Mouse (Mus musculus): Measurements from ENCODE around the gene Ccdc84. TPM values are rescaled to one million over a fixed set of nuclear protein-coding genes. Genes with fewer than 3 reads are reported as not detected.
"Not testable (repeated sequence)": the region's sequence is repeated elsewhere in the genome, so short reads cannot be mapped to it uniquely, and the experiment has no call there.

The Ccdc84 gene
- polyA plus RNA-seq, 2 experiments from 2014 or later: 24.7 to 27.2 TPM

GRCm38 (mm10) chr9:44407752-44408097, 10.6 kb downstream of the Ccdc84 start:
- ATAC-seq: no peak

DNA sequence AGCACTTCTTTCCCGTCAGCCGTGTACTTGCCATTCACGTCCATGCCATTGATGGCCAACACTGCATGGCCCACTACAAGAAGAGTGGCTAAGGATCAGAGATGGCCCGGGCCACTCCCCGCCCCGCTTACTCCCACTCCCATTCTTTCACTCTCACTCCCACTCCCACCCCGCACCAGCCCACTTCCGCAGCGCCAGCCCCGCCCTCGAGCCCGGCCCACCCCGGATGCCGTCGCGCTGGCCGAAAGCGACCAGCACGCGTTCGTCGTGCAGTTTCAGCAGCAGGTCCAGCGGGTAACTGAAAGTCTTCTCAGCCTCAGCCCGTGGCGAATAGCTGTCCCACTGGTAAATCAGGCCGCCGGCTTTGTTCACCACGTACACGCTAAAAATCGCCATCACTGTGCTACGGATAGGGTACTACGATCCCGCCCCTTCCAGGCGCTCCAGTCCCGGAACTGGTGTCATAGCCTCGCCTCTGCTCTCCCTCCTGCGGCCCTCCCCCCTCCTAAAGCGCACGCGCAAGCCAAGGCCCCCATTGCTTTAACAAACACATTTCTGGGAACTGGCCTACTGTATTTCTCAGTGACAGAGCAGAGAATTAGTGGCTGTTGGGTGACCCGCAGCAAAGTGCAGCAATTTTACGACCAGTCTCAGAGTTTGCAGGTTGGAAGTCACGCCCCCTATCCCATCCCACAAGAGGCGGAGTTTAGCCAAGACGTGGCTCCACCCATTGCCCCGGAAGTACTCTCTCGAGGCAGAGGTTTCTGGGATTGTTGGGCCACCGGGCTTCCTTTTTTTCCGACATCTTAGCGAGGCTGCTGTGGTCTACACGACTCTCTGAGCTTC, 11.2 kb downstream of the Ccdc84 start, which contains the start of the genes Rps25 and Trappc4:
TSS of gene Rps25 (plus strand) at position 234 of the 846 bp plus-strand sequence.
TSS of gene Trappc4 (minus strand) at position 695 of the 846 bp plus-strand sequence.
- ATAC-seq: peak; percentile 96

DNA sequence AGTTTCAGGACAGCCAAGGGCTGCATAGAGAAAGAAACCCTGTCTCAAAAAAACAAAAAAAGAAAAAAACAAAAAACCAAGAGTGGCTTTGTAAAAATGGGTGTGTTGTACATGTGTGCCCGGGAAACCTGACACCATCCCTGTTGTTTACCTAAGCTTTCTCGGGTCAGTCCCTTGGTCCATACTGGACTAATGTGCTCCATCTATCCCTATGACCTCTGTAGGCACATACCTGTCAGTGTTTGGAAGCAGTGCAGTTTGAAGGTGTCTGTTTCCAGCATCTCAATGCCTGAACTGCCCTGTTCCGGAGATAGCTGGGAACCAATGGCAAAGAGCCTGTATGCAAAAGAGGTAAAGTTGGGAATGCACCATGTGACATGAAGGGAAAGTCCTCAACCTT, 13.4 kb downstream of the Ccdc84 start:
- no peak for ATAC-seq

GRCm38 (mm10) chr9:44401081-44401480, 17.3 kb downstream of the Ccdc84 start:
- no peak for ATAC-seq

DNA sequence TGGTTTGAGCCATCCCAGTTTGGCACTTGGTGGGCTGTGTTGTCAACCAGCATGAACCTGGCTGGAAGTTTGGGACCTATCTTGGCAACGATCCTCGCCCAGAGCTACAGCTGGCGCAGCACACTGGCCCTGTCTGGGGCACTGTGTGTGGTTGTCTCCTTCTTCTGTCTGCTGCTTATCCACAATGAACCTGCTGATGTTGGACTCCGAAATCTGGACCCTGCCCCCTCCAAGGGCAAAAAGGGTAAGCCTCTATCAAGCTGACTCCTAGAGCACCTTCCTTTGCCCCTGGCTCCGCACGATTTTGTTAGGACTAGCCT, 18.6 kb downstream of the Ccdc84 start:
- ATAC-seq: no peak

DNA sequence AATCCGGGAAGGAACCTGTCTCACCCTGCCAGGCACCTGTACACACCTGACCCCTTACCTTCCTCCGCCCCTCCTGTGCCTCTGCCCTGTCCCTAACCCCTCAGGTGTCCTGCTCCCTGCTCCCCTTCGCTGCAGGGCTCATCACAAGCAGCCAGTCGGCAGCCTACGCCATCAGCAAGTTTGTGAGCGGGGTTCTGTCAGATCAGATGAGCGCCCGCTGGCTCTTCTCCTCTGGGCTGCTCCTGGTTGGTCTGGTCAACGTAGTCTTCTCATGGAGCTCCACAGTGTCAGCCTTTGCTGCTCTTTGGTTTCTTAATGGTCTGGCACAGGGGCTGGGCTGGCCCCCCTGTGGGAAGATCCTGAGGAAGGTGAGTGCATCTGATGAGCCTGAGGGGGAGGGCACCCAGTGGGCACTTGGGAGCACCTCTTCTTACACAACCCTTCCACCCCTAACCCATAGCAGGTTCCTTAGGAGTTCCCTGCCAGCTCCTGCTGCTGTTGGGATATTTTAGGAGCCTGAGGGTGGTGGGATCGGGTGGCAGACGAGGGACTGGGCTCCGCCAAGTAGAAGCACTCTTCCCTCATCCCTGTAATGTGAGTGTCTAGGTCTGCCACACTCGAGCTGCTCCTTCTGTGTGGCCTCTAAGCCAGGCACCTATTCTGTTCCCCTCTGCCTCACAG, 19.1 kb downstream of the Ccdc84 start:
- ATAC-seq: no peak

- ATAC-seq: no peak
Measured at GRCm38 (mm10) chr9:44398551-44398950, 19.8 kb downstream of the Ccdc84 start.

- no peak for ATAC-seq
Measured at GRCm38 (mm10) chr9:44398087-44398486, 20.3 kb downstream of the Ccdc84 start.

DNA sequence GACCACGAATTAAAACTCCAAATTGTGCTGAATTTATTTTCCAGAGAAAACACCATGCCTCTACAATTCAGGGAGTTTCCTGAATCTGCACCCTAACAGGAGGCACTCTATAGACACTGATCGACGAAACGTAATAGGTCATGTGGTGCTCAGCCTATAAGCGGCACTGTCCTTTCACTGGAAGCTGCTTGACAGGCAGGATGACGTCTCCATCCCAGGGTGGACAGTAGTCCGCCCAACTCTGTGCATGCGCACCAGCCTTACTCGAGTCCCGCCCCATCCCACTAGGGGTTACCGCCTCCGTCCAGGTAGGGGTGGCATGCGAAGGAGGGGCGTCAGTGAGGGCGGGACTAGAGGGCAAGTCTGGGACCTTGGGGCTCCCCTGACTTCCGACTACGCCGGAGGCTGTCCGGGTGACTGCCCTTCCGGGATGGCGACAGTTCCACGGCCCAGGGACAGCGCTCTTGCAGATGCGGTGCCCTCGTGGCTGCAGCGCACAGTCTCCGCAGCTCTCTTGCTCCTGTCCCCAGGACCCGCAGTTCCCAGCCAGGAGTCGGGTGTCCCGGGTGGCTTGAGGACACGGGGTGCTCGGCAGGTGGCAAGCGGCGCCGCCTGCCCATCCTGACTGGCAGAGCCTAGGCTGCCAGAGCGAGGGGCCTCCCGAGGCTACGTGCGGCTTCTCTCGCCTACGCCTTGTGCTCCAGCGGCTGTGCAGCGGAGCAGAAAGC, 21.5 kb downstream of the Ccdc84 start, which contains the start of gene Slc37a4:
TSS of gene Slc37a4 (plus strand) at position 169 of the 728 bp plus-strand sequence.
- peak; percentile 96 for ATAC-seq

- ATAC-seq: peak; percentile 61
Measured at GRCm38 (mm10) chr9:44391466-44391865, 26.9 kb downstream of the Ccdc84 start.

DNA sequence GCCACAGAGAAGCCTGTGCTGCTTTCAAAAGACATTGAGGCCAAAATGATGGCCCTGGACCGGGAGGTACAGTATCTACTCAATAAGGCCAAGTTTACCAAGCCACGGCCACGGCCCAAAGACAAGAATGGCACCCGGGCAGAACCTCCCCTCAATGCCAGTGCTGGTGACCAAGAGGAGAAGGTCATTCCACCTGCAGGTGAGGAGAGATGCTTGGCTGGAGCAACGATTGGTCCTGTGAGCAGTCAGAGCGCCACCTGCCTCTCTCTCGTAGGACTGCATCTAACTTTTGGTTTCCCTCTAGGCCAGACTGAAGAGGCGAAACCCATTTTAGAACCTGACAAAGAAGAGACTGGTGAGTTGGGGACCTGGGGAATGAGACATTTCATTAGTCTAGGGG, 29.1 kb downstream of the Ccdc84 start:
- peak; percentile 51 for ATAC-seq

DNA sequence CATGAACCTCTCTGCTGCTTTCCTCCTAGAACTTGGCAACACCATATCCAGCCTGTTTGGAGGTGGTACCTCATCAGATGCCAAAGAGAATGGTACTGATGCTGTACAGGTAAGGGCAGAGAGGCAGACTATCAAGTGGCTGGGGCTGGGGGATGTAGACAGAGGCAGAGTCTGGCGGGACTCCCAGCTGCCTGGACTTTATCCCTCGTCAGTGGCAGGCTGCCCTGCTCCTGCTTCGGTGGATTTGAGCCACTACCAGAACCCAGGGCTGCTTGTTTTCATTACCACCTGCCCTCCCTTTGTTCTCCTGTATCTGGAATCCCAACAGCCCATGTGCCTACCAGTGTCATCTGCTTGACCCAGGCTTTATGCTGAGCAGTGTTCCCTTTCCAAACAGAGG, 31.1 kb downstream of the Ccdc84 start:
- no peak for ATAC-seq

- ATAC-seq: no peak
Measured at GRCm38 (mm10) chr9:44384596-44384995, 33.8 kb downstream of the Ccdc84 start.

DNA sequence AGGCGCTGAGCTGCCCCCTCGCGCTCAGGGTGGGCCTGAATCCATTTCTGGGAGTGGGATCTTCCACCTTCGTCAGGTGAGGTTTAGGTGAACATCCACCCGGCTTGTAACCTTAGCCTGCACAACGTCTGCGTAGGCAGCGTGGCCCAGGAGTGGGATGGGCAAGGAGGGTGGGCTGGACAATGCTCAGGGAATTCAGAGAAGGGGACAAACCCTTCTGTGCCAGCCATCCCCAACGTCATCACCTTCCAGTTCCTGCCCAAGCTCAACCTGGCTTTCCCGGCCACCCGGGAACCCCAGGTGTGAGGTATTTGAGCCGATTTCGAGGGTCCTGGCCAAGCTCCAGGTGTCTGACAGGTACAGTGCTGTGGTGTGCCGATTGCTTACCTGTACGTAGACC, 38.5 kb downstream of the Ccdc84 start:
- ATAC-seq: peak; percentile 4

- ATAC-seq: peak; percentile 94
Measured at GRCm38 (mm10) chr9:44379054-44379834, 39.1 kb downstream of the Ccdc84 start, which contains the start of gene Hyou1. TSS of gene Hyou1 (plus strand) at chr9:44379490.

DNA sequence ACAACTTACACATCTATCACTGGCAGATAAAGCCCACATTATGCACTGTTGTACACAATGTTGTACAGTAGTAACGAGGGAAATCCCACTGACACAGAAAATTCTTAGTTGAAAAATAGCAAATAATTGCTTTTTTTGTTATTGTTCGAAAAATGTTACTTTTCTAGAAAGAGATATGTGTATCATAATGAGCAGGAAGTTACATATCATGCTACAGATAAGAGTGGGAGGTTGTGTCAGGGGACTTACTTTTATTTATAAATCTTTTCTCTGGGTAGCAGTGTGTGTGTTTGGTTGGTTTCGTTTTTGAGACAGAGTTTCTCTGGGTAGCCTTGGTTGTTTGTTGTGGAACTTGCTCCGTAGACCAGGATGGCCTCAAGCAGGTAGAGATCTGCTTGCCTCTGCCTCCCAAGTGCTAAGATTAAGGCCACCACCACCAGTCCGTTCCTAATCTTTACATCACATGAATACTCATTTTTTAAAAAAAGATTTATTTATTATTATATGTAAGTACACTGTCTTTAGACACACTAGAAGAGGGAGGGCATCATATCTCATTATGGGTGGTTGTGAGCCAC, 40.1 kb downstream of the Ccdc84 start:
- ATAC-seq: peak; percentile 18

DNA sequence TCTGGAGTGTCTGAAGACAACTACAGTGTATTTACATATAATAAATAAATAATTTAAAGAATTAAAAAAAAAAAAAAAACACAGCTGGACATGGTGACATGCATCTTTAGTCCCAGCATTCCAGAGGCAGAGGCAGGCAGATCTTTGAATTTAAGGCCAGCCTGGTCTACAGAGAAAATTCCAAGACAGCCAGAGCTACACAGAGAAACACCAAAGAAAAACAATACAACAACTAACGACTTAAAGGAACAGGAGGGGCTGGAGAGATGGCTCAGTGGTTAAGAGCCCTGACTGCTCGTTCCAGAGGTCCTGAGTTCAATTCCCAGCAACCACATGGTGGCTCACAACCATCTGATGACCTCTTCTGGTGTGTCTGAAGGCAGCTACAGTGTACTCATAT, 41.0 kb downstream of the Ccdc84 start:
- ATAC-seq: not testable (repeated sequence)

DNA sequence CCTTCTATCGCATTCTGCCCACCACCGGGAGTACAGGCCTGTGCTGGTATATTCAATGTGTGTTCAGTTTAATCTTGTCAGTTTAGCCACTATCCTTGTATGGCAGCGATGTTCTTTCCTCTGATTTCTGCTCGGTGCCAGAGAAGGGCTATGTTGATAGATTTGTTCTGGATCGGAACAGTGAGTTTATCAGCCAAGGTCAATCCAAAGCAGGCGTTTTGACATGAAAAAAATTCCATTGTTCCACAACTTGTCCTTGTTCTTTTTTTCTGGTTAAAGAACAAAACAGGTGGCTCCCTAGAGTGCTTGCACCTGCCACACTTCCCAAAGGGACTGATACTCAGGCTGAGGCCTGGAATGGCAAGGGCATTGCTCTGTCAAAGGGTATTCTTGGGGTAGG, 42.2 kb downstream of the Ccdc84 start:
- ATAC-seq: no peak

DNA sequence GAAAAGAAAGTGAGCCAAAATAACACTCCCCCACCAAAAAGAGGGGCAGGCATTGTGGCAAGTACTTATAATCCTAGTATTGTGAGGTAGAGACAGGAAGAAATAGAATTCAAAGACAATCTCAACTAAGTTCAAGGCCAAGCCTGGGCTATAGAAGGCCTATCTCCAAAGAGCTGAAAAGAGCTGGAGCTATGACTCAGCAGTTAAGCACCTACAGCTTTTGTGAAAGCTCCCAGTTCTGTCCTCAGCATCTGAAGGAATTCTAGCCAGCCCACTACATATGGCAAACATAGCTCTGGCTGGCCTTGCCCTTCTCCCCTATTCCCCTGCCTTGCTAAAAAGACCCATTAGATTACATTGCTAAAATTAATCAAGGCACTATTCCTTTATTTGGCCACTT, 45.0 kb downstream of the Ccdc84 start:
- ATAC-seq: no peak

- no peak for ATAC-seq
Measured at GRCm38 (mm10) chr9:44364480-44364879, 53.9 kb downstream of the Ccdc84 start.

- peak; percentile 15 for ATAC-seq
Measured at GRCm38 (mm10) chr9:44361931-44362330, 56.4 kb downstream of the Ccdc84 start.

Measured in CD4-positive, CD25-positive, alpha-beta regulatory T cell, adult 4 months (primary cell).